Mouse (Mus musculus) heart, postnatal 0 days (tissue): ENCODE results near the gene Epas1. TPM values are rescaled to one million over a fixed set of nuclear protein-coding genes. Genes with fewer than 3 reads are reported as not detected.

Source experiments
- ATAC-seq: fragments of 200-750 bp; cut with Nextera tagmentation; 2 replicates; pipeline ENCODE4 v1.8.0; 2017; ENCODE audit warnings: low read depth, moderate number of reproducible peaks, moderate library complexity; ENCODE audit not compliant: insufficient read depth
- DNase-seq: peaks from one replicate; pipeline ENCODE4 v3.0.0-alpha.2; 2016; ENCODE audit warnings: low spot score
- H3K27ac ChIP-seq: fragments of 300-500 bp; sonication (generic); 2 replicates; pipeline ENCODE4 v1.5.1; 2014; ENCODE audit warnings: low read depth, mild to moderate bottlenecking
- H3K27me3 ChIP-seq: fragments of 300-500 bp; sonication (generic); 2 replicates; pipeline ENCODE4 v1.6.1; 2014; ENCODE audit warnings: low read length, mixed read lengths; ENCODE audit not compliant: control insufficient read depth, insufficient read depth
- H3K36me3 ChIP-seq: fragments of 300-500 bp; sonication (generic); replicated peaks from 2 replicates; pipeline ENCODE4 v1.6.1; 2014; ENCODE audit warnings: low read length, mixed read lengths; ENCODE audit not compliant: control insufficient read depth, insufficient read depth
- H3K4me1 ChIP-seq: fragments of 300-500 bp; sonication (generic); 2 replicates; pipeline ENCODE4 v1.6.1; 2014; ENCODE audit warnings: antibody characterized with exemption; ENCODE audit not compliant: control insufficient read depth, insufficient read depth
- H3K4me2 ChIP-seq: fragments of 300-500 bp; sonication (generic); 2 replicates; pipeline ENCODE4 v1.6.1; 2014; ENCODE audit warnings: low read depth, mild to moderate bottlenecking, low read length, moderate library complexity
- H3K4me3 ChIP-seq: fragments of 300-500 bp; sonication (generic); 2 replicates; pipeline ENCODE4 v1.5.1; 2014; ENCODE audit warnings: low read depth, low read length
- H3K9ac ChIP-seq: fragments of 300-500 bp; sonication (generic); replicated peaks from 2 replicates; pipeline ENCODE4 v1.6.1; 2014; ENCODE audit warnings: low read depth, low read length, mixed read lengths
- H3K9me3 ChIP-seq: fragments of 300-500 bp; sonication (generic); replicated peaks from 2 replicates; pipeline ENCODE4 v1.6.1; 2016; ENCODE audit warnings: low read length; ENCODE audit not compliant: control insufficient read depth
- CTCF ChIP-seq: IDR thresholded peaks from 2 replicates; pipeline ENCODE4 v1.5.1; 2016; ENCODE audit warnings: antibody characterized with exemption, control low read depth, low read depth
- EP300 ChIP-seq: IDR thresholded peaks from 2 replicates; pipeline ENCODE4 v1.6.1; 2016; ENCODE audit warnings: antibody characterized with exemption, low read depth
- WGBS: fragments of 180-500 bp; shearing (Covaris S2); extraction: QIAGEN DNeasy Blood & Tissue Kit; methylation state at CpG from one replicate; pipeline ENCODE4 v1.1.7; 2014; 5-methylcytosine and 5-hydroxymethylcytosine counted together
- polyA plus RNA-seq: library from polyadenylated mRNA; unstranded; fragments of >200 nt; fragmentation: Nextera tagmentation; extraction: Ambion mirVana; gene quantifications from 2 replicates; pipeline ENCODE4 v1.2.1, GENCODE M21; 2015
- total RNA-seq: library from RNA; depleted of rRNA; stranded (reverse); fragments of >200 nt; gene quantifications from 2 replicates; pipeline ENCODE4 v1.2.3, GENCODE M21; 2014; ENCODE audit warnings: low replicate concordance

Gene Epas1
- total and polyA plus RNA-seq, 2 experiments from 2014 or later = 9.1 to 28.7 TPM

DNA sequence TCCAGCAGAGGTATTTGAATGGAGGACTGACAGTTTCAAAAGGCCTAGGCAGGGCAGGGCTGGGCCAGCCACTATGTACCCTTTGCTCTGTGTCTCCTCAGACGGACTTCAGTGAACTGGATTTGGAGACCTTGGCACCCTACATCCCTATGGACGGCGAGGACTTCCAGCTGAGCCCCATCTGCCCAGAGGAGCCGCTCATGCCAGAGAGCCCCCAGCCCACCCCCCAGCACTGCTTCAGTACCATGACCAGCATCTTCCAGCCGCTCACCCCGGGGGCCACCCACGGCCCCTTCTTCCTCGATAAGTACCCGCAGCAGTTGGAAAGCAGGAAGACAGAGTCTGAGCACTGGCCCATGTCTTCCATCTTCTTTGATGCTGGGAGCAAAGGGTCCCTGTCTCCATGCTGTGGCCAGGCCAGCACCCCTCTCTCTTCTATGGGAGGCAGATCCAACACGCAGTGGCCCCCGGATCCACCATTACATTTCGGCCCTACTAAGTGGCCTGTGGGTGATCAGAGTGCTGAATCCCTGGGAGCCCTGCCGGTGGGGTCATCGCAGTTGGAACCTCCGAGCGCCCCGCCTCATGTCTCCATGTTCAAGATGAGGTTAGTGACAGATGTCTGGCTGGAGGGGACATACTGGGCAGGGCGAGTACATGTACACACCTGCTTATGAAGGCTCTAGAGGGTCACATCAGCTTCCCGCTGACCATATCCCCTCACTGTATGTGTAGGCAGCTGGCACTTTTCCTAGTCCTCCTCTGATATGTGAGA, 74.1 kb downstream of the Epas1 start:
- no peak for DNase-seq
- 87% methylated on average over 19 of the region's 19 CpGs for WGBS

DNA sequence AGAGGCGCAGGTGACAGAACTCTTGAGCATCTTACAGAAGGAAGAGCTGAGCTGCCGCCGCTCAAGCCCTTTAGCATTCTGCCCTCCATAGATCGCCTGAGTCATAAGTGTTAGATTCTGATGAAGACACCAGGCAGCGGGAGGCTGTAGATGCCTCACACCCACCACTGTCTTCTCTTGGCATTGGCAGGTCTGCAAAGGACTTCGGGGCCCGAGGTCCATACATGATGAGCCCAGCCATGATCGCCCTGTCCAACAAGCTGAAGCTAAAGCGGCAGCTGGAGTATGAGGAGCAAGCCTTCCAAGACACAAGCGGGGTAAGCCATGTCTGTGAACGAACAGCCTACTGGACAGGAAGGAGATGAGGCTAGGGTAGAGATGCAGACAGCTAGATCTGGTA, 75.0 kb downstream of the Epas1 start:
- Histone ChIP-seq H3K4me3 (no peak overlapping the region), H3K27me3 (no peaks in the 10 kb centered on the region), H3K36me3 (peaks cover 69% of the 10 kb centered on the region), H3K4me1 (no peaks in the 10 kb centered on the region), H3K27ac (no peak overlapping the region), H3K4me2 (no peak overlapping the region), H3K9me3 (no peaks in the 10 kb centered on the region), H3K9ac (no peak overlapping the region)
- DNase-seq (no peak), ATAC-seq (no peak)
- TF ChIP-seq CTCF (no peak), EP300 (no peak)
- WGBS = 92% methylated on average over 11 of the region's 11 CpGs

More for the DNA sequence above, 74.1 kb downstream of the Epas1 start:
- TF ChIP-seq EP300 (no peak), CTCF (no peak)
- H3K4me2 ChIP-seq = no peak overlapping the region
- H3K27ac ChIP-seq = no peak overlapping the region
- no peaks in the 10 kb centered on the region for H3K9me3 ChIP-seq
- H3K4me3 ChIP-seq = no peak overlapping the region
- ATAC-seq = no peak
- H3K9ac ChIP-seq = no peak overlapping the region
- H3K27me3 ChIP-seq = no peaks in the 10 kb centered on the region
- peaks cover 71% of the 10 kb centered on the region for H3K36me3 ChIP-seq
- no peaks in the 10 kb centered on the region for H3K4me1 ChIP-seq

DNA sequence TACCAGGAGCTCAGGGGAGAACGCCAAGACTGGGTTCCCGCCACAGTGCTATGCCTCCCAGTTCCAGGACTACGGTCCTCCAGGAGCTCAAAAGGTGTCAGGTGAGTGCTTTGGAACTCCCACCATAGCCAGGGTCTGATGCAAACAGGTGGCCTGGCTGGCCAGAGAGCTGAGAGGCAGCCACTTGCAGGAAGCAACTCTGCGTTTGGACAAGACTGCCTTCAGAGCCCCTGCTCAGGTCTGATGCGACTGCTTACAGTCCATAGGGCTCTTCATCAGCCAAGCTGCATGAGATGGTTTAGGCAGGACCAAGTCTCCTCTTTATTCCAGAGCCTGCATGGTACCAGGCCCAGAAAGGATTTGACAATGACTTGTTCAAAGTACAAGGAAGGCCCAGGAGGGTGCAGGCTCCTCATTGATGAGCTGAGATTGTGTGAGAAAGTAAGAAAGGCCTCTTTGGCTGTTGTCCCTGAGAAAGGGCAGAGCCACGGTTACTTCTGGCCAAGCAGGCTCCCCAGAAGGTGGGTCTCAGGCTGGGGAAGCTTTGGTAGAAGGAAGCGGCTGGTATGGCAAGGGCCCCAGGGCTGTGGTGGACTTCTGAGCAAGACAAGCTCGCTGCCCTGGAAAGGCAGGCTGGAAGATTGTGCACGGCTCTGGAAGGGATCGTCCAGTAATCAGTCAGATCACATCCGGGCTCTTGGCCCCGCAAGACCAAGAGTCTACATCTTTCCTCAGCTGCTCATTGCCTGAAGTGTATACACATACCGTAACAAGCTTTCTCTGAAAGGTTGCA, 76.1 kb downstream of the Epas1 start:
- ATAC-seq (no peak), DNase-seq (no peak)
- Histone ChIP-seq H3K9me3 (no peaks in the 10 kb centered on the region), H3K4me1 (no peaks in the 10 kb centered on the region), H3K36me3 (peaks cover 60% of the 10 kb centered on the region), H3K9ac (no peak overlapping the region), H3K27ac (no peak overlapping the region), H3K27me3 (no peaks in the 10 kb centered on the region), H3K4me2 (no peak overlapping the region), H3K4me3 (no peak overlapping the region)
- TF ChIP-seq CTCF = no peak
- TF ChIP-seq EP300 = no peak
- 87% methylated on average over 13 of the region's 13 CpGs for WGBS

DNA sequence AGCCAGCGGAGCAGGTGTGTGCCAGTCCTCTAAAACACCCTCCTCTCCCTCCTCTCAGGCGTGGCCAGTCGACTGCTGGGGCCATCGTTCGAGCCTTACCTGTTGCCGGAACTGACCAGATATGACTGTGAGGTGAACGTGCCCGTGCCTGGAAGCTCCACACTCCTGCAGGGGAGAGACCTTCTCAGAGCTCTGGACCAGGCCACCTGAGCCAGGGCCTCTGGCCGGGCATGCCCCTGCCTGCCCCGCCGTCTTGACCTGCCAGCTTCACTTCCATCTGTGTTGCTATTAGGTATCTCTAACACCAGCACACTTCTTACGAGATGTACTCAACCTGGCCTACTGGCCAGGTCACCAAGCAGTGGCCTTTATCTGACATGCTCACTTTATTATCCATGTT, 77.4 kb downstream of the Epas1 start:
- Histone ChIP-seq H3K9me3 (no peaks in the 10 kb centered on the region), H3K9ac (no peak overlapping the region), H3K27me3 (no peaks in the 10 kb centered on the region), H3K4me2 (no peak overlapping the region), H3K36me3 (peaks cover 48% of the 10 kb centered on the region; the same call in 1 of the 2 replicates), H3K4me1 (no peaks in the 10 kb centered on the region), H3K27ac (no peak overlapping the region), H3K4me3 (no peak overlapping the region)
- DNase-seq (no peak), ATAC-seq (no peak)
- TF ChIP-seq CTCF = no peak
- no peak for TF ChIP-seq EP300
- 89% methylated on average over 12 of the region's 12 CpGs for WGBS

DNA sequence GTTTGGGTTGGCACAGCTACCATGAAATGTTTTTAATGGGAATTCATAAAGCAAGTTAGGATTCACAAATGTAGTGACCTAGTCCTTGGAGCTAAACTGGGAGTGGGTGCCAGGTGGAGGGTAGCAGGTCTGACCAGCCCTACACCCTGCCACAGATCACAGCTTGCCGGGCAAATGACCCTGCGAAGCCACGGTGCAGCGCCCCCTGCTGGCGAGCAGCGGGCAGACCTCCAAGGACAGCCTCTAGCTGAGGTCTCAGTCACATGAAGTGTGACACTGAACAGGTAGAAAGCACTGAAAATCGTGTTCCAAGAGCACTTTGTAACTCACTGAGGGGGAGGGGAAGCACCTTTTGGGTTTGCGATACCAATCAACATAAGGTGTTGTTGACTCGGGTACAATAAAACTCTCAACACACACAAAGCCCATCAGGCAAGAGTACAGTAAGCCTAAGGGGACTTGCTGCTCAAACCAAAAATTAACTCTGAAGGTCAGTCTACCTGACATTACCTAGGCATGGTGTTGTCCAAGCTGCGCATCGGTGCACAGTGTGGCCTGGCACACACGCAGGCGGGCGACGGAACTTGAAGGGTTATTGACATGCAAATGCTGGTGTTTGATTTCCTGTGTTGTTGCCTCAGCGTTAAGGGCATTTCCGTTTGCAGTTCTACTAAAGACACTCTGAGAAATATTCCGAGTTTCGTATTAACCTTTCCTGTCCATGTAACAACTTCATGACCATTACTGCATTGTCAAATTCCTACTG, 79.2 kb downstream of the Epas1 start:
- DNase-seq = no peak
- no peak overlapping the region for H3K4me3 ChIP-seq
- no peaks in the 10 kb centered on the region for H3K4me1 ChIP-seq
- no peaks in the 10 kb centered on the region for H3K9me3 ChIP-seq
- H3K36me3 ChIP-seq = peaks cover 33% of the 10 kb centered on the region; the same call in 1 of the 2 replicates
- no peak for ATAC-seq
- TF ChIP-seq CTCF (peak; percentile 62), EP300 (no peak)
- no peak overlapping the region for H3K9ac ChIP-seq
- H3K27ac ChIP-seq = no peak overlapping the region
- 69% methylated on average over 19 of the region's 19 CpGs for WGBS
- H3K27me3 ChIP-seq = no peaks in the 10 kb centered on the region
- H3K4me2 ChIP-seq = no peak overlapping the region
